Mouse (Mus musculus) lung, postnatal 36 days (tissue): ENCODE measurements around the gene Tmco3.

ENCODE experiments used
- DNase-seq: peaks from one replicate; pipeline ENCODE4 v3.0.0; 2022; ENCODE audit warnings: mixed read lengths

Gene Tmco3

GRCm38 (mm10) chr8:13287692-13288623 lies at the start of gene Tmco3, which contains the start of gene Dcun1d2:
Gene Tmco3, plus strand, starts transcription at chr8:13288190.
Gene Dcun1d2, minus strand, starts transcription at chr8:13288131.
- peak; percentile 95 for DNase-seq

DNA sequence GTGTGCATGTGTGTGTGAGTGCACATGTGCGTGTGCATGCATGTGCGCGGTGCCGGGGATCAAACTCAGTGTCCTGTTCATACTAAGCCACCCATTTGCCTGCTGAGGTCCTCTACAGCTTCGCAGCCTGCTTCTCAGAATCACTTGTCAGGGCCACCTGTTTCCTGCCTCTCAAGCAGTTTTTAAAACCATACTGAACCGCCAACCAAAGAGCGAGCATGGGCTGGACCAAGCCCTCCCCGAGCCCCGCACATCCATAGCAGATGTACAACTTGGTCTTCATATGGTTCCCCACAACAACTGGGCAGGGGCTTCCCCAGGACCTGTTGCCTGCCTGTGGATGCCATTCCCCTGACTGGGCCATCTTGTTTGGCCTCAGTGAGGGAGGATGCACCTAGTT lies 47.9 kb upstream of the Tmco3 start:
- no peak for DNase-seq

GRCm38 (mm10) chr8:13240691-13241090 lies 47.3 kb upstream of the Tmco3 start:
- DNase-seq = peak; percentile 81

DNA sequence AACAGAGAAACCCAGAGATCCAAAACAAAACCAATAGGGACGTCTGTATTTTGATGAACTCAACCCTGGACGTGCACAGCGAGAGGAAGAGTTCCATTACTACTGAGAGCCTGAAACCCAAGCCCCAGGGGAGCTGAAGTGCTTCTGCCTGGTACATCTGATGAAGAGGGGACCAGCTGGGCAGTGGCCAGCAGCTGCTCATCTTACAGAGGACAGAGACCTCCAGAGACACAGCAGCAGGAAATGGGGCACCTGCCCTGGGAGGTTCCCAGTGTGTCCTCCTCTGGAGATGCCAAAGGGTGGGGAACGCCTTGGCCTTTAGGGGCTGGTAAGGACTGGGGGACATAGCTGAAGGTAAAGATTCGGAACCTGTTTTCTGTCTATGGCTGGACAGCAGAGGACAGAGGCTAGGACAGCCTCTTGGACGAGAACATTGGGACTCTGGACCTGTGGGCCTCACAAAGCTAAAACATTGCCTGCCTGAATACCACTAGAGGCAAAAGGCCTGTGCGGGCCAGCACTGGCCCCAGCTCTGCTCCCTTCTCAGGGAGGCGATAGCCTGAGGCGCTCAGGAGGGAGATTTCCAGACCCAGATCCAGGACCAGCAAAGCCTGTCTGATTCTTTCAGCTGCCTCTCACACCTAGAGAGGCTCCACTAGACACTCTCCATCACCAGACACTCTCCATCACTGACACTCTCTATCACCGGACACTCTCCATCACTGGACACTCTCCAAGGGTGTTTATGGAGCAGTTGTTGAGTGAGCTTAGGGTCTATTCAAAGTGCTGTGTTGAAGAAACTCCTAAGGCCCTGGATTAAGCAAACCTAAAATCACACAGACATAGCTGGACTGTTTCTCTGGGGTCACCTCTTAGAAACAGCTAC lies 44.8 kb upstream of the Tmco3 start:
- no peak for DNase-seq

DNA sequence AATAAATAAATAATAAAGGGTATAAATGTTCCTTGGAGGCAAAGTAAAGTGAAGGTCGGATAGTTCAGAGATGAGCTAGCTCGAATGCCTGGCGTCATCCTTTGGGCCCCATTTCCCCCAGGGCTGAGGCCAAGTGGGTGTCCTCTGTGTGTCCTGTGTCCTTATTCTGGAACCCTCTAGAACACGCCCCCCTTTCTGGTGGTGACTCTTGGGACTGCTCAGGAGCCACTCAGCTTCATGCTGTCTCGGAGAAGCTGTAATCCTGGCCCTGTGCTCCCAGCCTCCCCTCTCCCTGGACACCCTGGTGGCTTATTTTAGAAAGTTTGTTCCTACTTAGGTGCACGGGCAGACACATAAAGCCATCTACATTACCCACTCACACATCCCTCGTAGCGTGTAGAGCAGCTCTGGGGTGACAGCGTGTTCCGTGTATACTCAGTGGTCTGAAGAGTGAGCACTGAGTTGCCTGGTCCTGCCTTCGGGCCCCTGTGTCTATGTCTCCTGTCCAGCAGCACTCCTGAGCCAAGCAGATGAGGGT lies 43.6 kb upstream of the Tmco3 start:
- no peak for DNase-seq

DNA sequence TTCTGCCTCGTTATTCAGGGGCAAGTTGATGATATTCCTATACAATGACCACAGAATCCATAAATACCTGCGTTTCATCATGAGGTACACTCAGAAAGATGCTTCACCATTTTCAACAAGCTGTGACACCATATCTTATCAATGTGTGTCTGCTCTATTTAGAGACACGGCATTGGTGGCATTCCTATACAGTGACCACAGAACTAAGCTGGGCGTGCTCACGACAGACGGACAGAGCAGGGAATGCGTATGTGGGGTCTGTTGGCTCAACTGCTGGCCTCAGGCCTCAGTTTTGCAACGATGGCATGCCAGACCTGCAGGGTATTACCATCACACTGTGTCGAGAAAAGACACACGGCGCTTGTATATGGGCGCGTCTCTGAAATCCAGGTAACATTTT lies 35.2 kb upstream of the Tmco3 start:
- DNase-seq = no peak

- no peak for DNase-seq
Measured at GRCm38 (mm10) chr8:13253413-13253812, 34.6 kb upstream of the Tmco3 start.

DNA sequence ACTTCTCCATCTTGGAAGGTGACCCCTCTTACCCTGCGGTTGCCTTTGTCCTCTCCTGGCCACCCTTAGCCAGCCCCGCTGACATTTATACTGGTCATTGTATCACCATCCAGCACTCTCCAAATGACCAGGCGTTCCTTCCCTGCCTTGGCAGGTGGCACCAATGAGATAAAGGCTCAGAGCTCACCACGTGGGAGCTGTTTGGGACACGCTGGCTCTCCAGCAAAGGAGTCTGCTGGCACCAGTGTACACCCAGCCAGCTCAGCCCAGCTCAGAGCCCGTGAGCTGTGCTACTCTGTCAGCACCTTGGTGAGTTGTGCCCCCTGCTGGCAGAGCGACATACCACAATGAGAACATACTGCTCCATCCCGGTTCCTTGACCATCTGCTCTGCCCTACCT lies 34.0 kb upstream of the Tmco3 start, which contains the start of gene Adprhl1:
Gene Adprhl1, minus strand, starts transcription at position 144 of the 400 bp plus-strand sequence.
- DNase-seq = peak; percentile 88

- DNase-seq = no peak
Measured at GRCm38 (mm10) chr8:13263376-13263775, 24.6 kb upstream of the Tmco3 start.

DNA sequence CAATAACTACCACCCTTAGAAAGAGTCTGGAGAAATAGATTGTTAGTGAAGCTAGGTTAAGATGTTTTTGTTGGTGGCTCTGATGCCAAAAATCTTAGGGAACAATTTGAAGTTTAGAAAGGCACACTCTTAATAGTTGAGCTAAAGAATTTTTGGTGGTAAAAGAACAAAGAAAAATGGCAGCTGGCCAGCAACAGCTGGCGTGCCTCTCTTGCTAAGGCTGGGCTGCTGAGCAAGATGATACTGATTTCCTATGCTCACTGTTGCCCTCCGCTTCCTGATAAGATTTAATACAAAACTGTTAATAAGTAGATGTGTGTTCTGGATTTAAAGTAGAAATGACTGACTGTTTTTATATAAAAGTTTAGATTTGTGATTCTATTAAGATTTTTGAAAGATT lies 20.4 kb upstream of the Tmco3 start:
- DNase-seq = no peak

DNA sequence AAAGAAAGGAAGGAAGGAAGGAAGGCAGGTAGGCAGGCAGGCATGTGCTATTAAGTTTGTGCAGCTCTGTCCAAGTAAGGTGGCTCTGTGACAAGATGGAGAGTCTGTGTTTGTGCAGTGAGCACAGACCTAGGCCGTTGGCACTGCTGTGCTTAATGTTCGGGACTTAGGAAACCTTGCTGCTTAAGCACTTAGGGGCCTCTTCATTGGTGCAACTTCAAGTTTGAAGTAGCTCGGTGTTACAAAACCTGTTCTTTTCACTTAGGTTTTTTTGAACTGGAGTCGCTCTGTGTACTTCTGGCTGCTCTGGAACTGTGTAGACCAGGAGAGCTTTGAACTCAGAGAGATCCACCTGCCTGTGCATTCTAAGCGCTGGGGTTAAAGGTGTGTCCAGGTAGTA lies 15.2 kb upstream of the Tmco3 start:
- peak; percentile 67 for DNase-seq

- no peak for DNase-seq
Measured at GRCm38 (mm10) chr8:13276941-13277447, 11.0 kb upstream of the Tmco3 start.

- no peak for DNase-seq
Measured at GRCm38 (mm10) chr8:13283200-13283599, 4.8 kb upstream of the Tmco3 start.

DNA sequence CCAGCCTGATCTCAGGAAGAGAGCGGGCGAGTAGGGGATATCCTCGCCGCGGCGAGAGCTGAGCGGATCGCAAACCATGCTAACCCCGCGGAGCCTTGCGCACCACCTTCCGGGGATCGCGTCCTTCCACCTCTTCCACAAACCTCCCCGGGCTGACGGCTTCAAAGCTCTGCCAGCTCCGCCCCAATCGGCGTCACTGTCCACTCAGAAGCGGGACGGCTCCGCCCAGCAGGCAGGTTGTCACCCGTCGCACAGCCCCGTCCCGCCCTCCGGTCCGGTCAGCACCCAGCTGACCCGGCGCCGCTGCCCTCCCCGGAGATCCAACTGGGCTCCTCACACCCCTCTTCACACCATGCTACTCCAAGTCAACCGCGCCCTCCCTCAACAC lies 692 bp upstream of the Tmco3 start:
- peak; percentile 96 for DNase-seq

DNA sequence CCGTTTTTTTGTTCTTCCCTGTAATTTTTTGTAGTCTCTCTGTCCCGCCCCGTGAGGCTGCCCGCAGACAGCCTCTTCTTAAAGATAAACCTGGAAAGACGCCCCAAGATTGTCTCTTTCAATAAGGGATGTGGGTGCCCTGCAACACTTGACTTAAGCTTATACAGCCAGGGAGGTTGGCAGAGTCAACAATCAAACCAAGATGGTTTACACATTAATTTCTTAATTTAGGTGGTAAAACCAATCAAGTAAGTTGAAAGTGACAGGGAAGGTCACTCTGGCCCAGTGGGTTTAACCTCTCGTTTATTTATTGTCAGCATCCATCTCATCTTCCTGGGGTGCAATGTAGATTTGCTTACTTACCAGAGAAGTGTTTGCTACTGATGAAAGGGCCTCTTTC lies 656 bp downstream of the Tmco3 start:
- DNase-seq = no peak

DNA sequence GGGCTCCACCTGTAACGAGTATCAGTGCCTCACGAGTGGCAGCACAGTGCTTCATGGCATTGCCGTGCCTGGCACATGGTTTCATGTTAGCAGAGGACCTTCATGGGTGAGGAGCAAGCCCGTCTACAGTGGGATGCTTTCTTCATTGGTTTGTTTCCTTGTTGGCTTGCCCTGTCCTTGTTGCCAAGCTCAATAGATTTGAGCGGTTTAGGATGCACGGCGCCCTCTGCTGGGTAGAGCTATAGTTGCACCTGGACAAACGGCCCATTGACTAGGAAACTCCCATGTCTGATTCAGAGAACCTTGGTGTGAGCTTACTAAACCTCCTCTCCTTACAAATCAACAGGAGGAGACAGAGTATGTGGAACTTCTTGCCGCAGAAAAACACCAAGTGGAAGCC lies 4.4 kb downstream of the Tmco3 start:
- DNase-seq = peak; percentile 86

DNA sequence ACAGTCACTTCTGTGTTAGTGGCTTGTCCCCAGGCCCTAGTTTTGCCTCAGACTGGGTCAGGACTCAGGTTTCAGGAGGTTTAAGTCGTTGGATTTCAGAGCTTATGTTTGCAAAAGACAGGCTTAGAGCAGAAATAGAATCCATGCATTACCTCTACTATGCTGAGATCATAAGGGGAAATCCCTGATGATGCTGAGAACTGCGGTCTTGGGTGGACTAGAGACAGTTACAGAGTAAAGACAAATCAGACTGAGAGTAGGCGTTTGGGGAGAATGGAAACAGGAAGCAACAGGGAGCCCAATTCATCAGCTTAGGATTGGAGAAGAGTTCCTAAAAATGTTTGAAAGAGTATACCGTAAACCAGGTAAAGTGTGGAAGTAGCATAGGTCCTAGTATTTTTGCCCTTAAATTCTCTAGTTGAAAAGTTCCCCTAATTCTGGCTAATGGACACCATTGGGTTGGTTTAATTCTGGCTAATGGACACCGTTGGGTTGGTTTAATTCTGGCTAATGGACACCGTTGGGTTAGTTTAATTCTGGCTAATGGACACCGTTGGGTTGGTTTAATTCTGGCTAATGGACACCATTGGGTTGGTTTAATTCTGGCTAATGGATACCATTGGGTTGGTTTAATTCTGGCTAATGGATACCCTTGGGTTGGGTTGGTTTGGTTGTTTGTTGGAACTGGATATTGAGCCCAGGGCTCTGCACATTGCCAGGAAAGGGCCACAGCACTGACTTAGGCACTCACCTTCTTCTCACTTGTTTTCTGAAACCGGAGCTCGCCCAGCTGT lies 5.9 kb downstream of the Tmco3 start:
- peak; percentile 11 for DNase-seq

- DNase-seq = no peak
Measured at GRCm38 (mm10) chr8:13299571-13299970, 11.6 kb downstream of the Tmco3 start.

- no peak for DNase-seq
Measured at GRCm38 (mm10) chr8:13301036-13301435, 13.0 kb downstream of the Tmco3 start.

DNA sequence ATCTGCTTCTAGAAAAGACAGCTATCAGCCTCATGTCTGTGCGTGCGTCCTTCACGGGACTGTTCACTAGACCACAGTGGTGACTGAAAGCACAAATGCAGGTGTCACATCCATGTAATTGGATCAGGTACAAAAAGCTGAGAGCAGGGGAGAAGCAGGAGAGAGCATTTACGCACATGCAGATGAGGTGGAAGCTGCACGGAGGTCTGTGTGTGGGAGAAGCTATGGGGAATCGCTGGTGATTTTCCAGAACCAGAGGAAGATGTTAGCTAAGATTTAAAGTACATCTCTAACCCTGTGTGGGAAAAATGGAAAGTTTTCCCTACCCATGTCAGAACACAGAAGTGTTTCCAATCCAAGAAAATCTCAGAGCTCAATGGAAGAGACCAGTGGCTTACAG lies 17.5 kb downstream of the Tmco3 start:
- DNase-seq = no peak

GRCm38 (mm10) chr8:13305884-13306283 lies 17.9 kb downstream of the Tmco3 start:
- DNase-seq = no peak

DNA sequence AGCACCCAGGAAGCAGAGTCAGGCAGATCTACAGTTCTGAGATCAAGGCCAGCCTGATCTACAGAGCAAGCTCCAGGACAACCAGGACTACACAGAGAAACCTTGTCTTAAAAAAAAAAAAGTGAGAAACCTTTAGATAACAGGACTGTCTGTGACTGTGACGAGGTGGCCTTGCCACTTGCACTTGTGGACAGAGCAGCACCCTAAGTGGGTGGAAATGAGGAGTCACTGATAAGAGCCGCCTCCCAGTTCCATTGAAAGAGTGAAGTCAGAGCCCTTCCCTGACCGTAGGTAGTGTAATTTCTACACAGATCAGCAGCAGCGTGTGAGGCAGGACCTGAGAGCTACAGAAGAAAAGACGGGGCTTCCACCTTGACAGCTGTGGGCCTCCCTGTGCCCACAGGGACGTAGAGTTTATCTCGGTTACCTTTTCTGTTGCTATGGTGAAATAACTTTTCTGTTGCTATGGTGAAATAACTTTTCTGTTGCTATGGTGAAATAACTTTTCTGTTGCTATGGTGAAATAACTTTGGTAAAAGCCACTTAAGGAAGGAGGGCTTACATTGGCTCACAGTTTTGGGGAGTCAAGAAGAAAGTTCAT lies 18.4 kb downstream of the Tmco3 start:
- DNase-seq = no peak
